Mouse (Mus musculus) skeletal muscle tissue, postnatal 0 days (tissue): ENCODE results near the gene Olfr613. TPM values are rescaled to one million over a fixed set of nuclear protein-coding genes. Genes with fewer than 3 reads are reported as not detected.

Experiments used
- microRNA-seq, 2 experiments: library from miRNA; unstranded; fragments of <30 nt; microRNA quantifications; one replicate each; pipeline ENCODE4; 2016
- polyA plus RNA-seq: library from polyadenylated mRNA; unstranded; fragments of >200 nt; fragmentation: Nextera tagmentation; extraction: Ambion mirVana; gene quantifications from 2 replicates; pipeline ENCODE4 v1.2.1, GENCODE M21; 2015

Olfr613 gene
- polyA plus RNA-seq: not detected in 2 replicates

DNA sequence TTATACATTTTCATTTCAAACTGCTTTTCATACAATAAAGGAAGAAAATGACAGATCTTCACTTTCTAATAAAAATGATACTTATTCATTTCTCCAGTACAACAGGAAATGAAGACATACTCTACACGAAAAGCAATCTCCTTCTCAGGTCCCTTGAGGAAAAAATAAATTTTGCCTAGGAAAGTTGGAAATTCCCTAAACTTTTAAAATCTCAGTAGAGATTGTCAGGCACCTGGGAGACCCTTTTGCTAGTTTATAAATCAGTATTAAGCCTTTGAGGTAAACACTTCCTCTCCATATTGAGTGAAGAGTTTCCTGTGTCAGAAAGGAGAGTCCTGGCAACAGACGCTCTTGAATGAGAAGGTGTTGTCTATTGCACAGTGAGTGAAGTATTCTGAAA is at the start of gene Olfr613:
Gene Olfr613, plus strand, starts transcription at position 301 of the 400 bp plus-strand sequence.

DNA sequence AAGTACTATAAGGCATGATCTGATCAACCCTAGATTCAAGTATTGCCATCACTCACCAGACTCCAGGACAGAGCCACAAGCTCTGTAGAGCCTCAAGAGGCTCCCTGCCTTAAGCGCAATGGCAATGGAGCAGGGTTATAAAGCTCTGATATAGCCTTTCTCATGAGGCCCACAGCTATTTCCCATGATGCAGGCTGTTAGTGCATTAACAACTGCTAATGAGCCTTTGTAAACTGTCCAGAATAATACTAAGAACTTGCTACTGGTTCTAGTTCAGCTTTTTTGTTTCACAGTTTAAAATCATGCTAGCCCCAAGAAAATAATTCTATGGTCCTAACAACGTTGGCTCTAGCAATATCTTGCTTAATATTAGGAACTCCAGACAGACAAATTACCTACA is 35.9 kb upstream of the Olfr613 start, which contains the start of gene Olfr610:
Gene Olfr610, minus strand, starts transcription at position 101 of the 400 bp plus-strand sequence.

GRCm38 (mm10) chr7:103520746-103521145 is 27.1 kb upstream of the Olfr613 start, which contains the start of gene Olfr611:
Gene Olfr611 (minus strand): TSS chr7:103520846.

DNA sequence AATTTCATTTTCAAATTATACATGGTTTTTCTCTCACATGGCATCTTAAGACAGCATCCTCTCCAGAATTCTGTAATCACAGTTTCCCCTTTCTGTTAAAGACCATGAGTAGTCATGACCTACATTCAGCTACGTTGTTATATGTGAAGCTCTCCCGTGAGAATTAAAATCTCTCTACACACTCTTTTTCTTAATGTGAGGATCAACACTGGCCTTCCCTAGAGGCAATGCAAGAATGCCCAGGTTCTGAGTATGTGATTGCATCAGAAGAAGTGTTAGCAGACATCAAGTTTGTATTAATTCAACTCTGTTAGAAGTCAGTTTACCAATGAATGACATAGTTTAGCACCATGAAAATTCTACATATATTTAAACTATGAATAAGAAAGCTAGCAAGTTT is 5.3 kb upstream of the Olfr613 start, which contains the start of gene Olfr612:
Gene Olfr612, minus strand, starts transcription at position 101 of the 400 bp plus-strand sequence.

GRCm38 (mm10) chr7:103555779-103556178 is 7.9 kb downstream of the Olfr613 start, which contains the start of gene Olfr615:
Gene Olfr615 (plus strand): TSS chr7:103556079.

DNA sequence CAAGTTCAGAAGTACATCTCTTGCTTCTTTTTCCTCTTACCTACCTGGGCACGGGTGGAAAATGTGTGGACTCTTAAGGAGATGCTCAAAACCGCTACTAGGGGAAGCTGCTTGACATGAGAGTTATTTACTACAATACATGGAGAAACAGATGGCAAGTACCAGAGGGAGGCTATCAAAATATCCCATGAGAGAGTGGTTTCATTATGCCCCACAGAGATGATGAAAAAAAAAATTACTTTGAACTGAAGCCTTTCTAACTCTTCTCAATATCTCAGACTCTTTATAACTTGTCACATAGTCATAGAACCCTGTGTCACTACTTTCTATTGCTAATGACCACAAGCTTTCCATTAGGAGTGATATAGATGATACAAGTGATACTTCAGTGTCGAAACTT is 21.2 kb downstream of the Olfr613 start, which contains the start of gene Olfr616:
Gene Olfr616, minus strand, starts transcription at position 101 of the 400 bp plus-strand sequence.

GRCm38 (mm10) chr7:103572761-103573160 is 24.9 kb downstream of the Olfr613 start, which contains the start of gene Olfr617:
Gene Olfr617 (plus strand): TSS chr7:103573061.

DNA sequence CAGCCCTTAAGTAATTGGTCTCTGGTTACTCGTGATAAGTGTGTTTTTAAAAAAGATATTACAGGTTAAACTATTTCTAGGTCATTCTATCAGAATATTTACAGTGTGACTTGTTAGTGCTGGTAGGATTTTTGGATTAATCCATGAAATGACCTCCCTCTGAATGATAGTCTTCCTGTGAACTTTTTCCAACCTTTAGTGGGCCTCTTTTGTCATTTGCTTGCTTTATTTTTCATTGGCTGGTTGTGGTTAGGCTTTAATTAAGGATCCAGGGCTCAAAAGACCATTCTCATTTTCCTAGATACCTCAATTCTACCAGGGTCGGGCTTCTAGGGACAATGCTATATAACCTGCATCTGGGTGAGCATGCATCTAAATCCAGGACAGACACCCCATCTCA is 41.9 kb downstream of the Olfr613 start, which contains the start of gene Olfr618:
Gene Olfr618, plus strand, starts transcription at position 301 of the 400 bp plus-strand sequence.

GRCm38 (mm10) chr7:103600275-103600674 is 52.4 kb downstream of the Olfr613 start, which contains the start of gene Olfr619:
Gene Olfr619 (plus strand): TSS chr7:103600575.

Small RNA genes lying within 50 kb of the gene (microRNA-seq; reads per million reads assigned to microRNA genes)
- gene Gm26506: 0 reads per million in 2 experiments

Other genes with a start within 250 kb of the Olfr613 start
- not detected in 2 replicates for gene Olfr596, start 242.4 kb upstream of the Olfr613 start, polyA plus RNA-seq
- gene Olfr597, start 231.8 kb upstream of the Olfr613 start, polyA plus RNA-seq: not detected in 2 replicates
- not detected in 2 replicates for gene Olfr598, start 224.5 kb upstream of the Olfr613 start, polyA plus RNA-seq
- gene Olfr599, start 212.2 kb upstream of the Olfr613 start, polyA plus RNA-seq: not detected in 2 replicates
- gene Olfr600, start 198.4 kb upstream of the Olfr613 start, polyA plus RNA-seq: not detected in 2 replicates
- not detected in 2 replicates for gene Olfr601, start 185.4 kb upstream of the Olfr613 start, polyA plus RNA-seq
- not detected in 2 replicates for gene Olfr603, start 161.9 kb upstream of the Olfr613 start, polyA plus RNA-seq
- not detected in 2 replicates for gene Usp17lc, start 133.0 kb upstream of the Olfr613 start, polyA plus RNA-seq
- not detected in 2 replicates for gene Olfr605, start 102.6 kb upstream of the Olfr613 start, polyA plus RNA-seq
- not detected in 2 replicates for gene Olfr606, start 99.0 kb upstream of the Olfr613 start, polyA plus RNA-seq
- not detected in 2 replicates for gene Olfr607, start 83.9 kb upstream of the Olfr613 start, polyA plus RNA-seq
- gene Olfr608, start 78.2 kb upstream of the Olfr613 start, polyA plus RNA-seq: not detected in 2 replicates
- gene Olfr609, start 50.0 kb upstream of the Olfr613 start, polyA plus RNA-seq: not detected in 2 replicates
- gene Olfr610, start 36.0 kb upstream of the Olfr613 start, polyA plus RNA-seq: not detected in 2 replicates
- gene Olfr611, start 27.2 kb upstream of the Olfr613 start, polyA plus RNA-seq: not detected in 2 replicates
- gene Olfr612, start 5.4 kb upstream of the Olfr613 start, polyA plus RNA-seq: not detected in 2 replicates
- gene Olfr615, start 8.0 kb downstream of the Olfr613 start, polyA plus RNA-seq: not detected in 2 replicates
- not detected in 2 replicates for gene Olfr616, start 21.1 kb downstream of the Olfr613 start, polyA plus RNA-seq
- not detected in 2 replicates for gene Olfr617, start 25.0 kb downstream of the Olfr613 start, polyA plus RNA-seq
- not detected in 2 replicates for gene Olfr618, start 42.0 kb downstream of the Olfr613 start, polyA plus RNA-seq
- gene Olfr619, start 52.5 kb downstream of the Olfr613 start, polyA plus RNA-seq: not detected in 2 replicates
- gene Olfr620, start 64.5 kb downstream of the Olfr613 start, polyA plus RNA-seq: not detected in 2 replicates
- gene Olfr622, start 94.6 kb downstream of the Olfr613 start, polyA plus RNA-seq: not detected in 2 replicates
- not detected in 2 replicates for gene Olfr623, start 115.6 kb downstream of the Olfr613 start, polyA plus RNA-seq
- gene Olfr624, start 123.1 kb downstream of the Olfr613 start, polyA plus RNA-seq: 0.03 and 0.06 TPM in 2 replicates
- gene Olfr625-ps1, start 134.6 kb downstream of the Olfr613 start, polyA plus RNA-seq: not detected in 2 replicates
- not detected in 2 replicates for gene Olfr243, start 166.6 kb downstream of the Olfr613 start, polyA plus RNA-seq
- gene Olfr628, start 182.3 kb downstream of the Olfr613 start, polyA plus RNA-seq: not detected in 2 replicates
- gene Olfr629, start 196.9 kb downstream of the Olfr613 start, polyA plus RNA-seq: not detected in 2 replicates
- gene Olfr630, start 209.3 kb downstream of the Olfr613 start, polyA plus RNA-seq: not detected in 2 replicates
- not detected in 2 replicates for gene Olfr69, start 223.5 kb downstream of the Olfr613 start, polyA plus RNA-seq
- not detected in 2 replicates for gene Olfr68, start 231.6 kb downstream of the Olfr613 start, polyA plus RNA-seq
- gene Olfr67, start 243.7 kb downstream of the Olfr613 start, polyA plus RNA-seq: not detected in 2 replicates